Mouse (Mus musculus) brain, embryonic 14.5 days (tissue): ENCODE data around the gene Tet2.

ENCODE experiments used
- CTCF ChIP-seq: fragments of 200-500 bp; IDR thresholded peaks from 2 replicates; pipeline ENCODE4 v1.5.1; 2012; ENCODE audit warnings: inconsistent platforms, mild to moderate bottlenecking, moderate library complexity, borderline replicate concordance; ENCODE audit not compliant: insufficient read depth, insufficient read length; ENCODE audit errors: extremely low read depth
- POLR2A ChIP-seq: fragments of 200-500 bp; IDR thresholded peaks from 2 replicates; pipeline ENCODE4 v1.6.1; 2012; ENCODE audit warnings: mild to moderate bottlenecking, inconsistent platforms, borderline replicate concordance; ENCODE audit not compliant: poor library complexity, insufficient read depth, insufficient read length, severe bottlenecking; ENCODE audit errors: extremely low read depth

DNA sequence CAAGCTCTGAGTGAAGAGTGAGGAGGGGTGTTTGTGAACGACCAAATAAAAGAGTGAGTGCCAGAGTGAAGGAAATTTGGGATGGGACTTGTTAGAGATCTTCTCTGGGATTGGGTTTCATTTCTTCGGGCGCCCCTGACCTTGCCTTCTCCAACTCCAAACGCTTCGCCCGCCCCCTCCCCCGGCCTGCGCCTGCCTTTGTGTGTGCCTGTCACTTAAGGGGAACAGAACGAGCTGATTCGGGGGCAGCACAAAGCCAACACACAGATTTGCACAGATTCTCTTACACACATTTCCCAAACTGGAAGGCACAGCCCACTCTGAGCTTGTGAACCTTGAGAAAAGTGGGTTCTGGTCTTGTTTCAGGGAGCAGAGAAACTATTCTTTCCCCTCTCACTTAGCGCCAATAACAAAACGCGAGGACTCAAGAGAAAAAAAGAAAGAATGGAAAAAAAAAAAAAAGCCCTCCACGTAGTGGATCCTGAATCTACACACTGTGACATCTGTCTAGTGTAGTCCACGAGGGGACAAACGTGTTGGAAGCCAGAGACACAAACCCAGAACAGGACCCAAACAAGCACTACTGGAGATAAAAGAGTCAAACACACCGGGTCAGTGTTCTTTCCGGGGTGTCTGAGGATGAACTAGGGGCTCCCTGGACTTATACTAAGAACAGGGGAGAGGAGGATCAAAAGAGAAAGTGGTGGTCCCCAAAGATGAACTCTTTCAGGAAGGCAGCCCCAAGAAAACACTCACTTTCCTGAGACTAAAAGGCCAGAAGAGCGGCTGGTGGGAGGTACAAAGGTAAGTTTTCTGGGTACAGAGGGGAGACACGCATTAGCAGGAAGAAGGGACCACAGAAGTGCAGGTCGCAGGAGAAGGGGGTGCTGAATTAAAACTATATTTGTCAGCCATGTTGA lies 1.6 kb downstream of the Tet2 start:
- TF ChIP-seq CTCF (no peak), POLR2A (no peak)
